Mouse (Mus musculus) ES-E14 (cell line): ENCODE data around the gene Ldlrad3.

Experiments
- CHD2 ChIP-seq: IDR thresholded peaks from 2 replicates; pipeline ENCODE4 v1.6.1; 2014; ENCODE audit warnings: mild to moderate bottlenecking, low read depth, low read length, inconsistent platforms
- HCFC1 ChIP-seq: IDR thresholded peaks from 2 replicates; pipeline ENCODE4 v1.6.1; 2012; ENCODE audit warnings: low read length, inconsistent platforms, borderline replicate concordance; ENCODE audit not compliant: insufficient read depth
- ZNF384 ChIP-seq: IDR thresholded peaks from 2 replicates; pipeline ENCODE4 v1.6.1; 2012; ENCODE audit warnings: low read depth, low read length, inconsistent platforms

DNA sequence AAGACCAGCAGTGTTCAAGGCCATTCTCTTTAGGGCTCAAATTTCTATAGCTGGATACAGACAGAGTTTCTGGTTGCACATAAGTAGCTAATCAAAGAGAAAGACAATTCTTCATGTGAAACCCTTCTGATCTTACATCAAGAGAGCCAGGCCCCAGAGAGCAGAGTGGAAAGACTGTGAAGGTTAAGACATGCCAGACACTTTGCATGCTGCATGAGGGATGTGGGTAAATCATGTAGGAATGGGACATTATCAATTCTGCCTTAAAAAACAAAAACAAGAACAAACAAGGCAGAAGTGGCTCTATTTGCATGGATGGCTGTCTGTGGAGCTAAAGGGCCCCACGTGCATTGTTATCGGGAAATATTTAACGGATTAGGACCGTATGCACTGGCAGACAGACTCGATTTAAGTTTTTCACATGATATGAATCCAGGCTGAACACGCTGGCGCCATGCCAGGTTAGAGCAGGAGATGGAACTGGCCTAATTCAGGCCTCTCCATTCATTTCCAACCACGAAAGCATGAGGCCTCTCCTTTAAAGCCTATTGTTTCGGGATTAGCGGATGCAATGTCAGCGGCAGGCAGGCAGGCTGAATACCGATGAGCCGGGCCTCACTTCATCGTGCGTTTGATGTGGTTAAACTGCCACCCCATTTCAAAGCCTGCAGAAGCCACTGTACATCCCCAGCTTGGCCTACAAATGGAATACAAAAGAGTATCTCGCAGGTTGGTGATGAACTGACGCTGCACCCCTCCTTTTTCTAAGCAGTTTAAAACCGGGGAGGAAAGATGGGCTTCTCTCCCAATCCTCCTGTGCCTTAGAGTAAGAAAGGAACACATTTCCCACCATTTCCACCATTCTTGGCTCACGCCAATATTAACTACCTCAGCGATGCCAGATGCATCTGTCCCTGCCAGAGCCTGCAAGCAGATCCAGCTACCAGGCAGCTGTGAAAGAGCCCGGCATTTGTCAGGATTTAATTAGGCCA, 207.4 kb downstream of the Ldlrad3 start:
- TF ChIP-seq HCFC1 (no peak), ZNF384 (no peak), CHD2 (no peak)
